Mouse (Mus musculus): Measurements from ENCODE around the gene Pde4d. TPM values are rescaled to one million over a fixed set of nuclear protein-coding genes. Genes with fewer than 3 reads are reported as not detected.
A peak's percentile ranks its signal among the peaks of the same experiment; 100 is the strongest.

The Pde4d gene
- total RNA-seq, 2 experiments from 2014 or later = 4.4 to 5.3 TPM

- ATAC-seq (ENCODE audit: poor library complexity, severe bottlenecking) = no peak
Measured at GRCm38 (mm10) chr13:109354017-109354416, 904.3 kb downstream of the Pde4d start.

DNA sequence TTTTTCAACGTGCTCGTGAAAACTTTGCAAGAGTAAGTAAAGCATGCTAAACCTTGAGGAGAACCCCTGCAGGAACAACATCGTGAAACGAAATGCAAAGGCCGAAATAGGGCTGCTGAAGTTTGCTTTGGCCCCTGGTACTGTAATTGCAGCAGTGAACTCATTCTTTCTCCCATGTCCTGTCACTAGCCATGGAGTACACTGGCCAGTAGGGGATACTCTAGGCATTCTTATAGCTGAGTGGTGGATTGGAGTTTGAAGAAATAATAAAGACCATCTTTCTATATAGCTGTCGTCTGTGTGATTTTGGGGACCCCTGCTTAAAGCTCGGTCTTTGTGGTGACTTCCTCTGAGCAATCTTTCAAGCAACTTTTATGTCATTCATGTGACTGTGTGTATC lies 906.5 kb downstream of the Pde4d start:
- ATAC-seq (ENCODE audit: poor library complexity, severe bottlenecking) = no peak

DNA sequence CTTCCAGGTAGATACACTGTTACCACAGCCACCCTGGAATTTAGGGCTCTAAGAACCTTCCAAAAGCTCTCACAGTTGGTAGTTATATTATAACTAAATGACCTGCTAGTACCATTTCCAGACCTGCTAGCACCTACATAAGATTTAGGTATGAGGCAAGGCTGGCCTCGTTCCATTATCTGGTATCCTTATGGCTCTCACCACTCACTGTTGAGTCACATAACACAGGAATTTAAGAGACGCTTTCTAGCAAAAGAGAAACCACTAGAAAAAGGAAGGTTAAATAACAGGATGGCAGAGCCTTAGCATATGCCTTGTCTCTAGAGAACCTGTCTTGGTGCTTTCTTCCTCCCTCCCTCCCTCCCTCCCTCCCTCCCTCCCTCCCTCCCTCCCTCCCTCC lies 910.2 kb downstream of the Pde4d start:
- no peak for ATAC-seq (ENCODE audit: poor library complexity, severe bottlenecking)

- no peak for ATAC-seq (ENCODE audit: poor library complexity, severe bottlenecking)
Measured at GRCm38 (mm10) chr13:109362340-109362739, 912.6 kb downstream of the Pde4d start.

- no peak for ATAC-seq (ENCODE audit: poor library complexity, severe bottlenecking)
Measured at GRCm38 (mm10) chr13:109374465-109374864, 924.7 kb downstream of the Pde4d start.

DNA sequence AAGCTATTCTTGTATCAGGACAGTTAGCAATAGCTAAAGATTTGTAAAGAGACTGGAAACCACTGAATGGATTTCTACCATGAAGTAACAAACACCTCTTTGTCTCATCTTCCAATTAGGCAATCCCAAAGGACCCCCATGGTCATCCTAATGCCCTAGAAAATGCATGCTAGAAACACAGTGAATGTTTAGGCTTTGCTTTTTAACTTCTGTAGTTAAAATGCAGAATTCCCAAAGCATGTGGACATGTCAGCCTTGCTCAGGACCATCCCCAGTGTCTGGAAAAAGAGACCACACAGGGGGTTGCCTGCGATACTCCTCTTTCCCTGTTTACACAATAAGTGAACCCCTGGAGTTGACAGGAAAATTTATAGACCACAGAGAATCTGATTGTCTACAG lies 926.9 kb downstream of the Pde4d start:
- no peak for ATAC-seq (ENCODE audit: poor library complexity, severe bottlenecking)

DNA sequence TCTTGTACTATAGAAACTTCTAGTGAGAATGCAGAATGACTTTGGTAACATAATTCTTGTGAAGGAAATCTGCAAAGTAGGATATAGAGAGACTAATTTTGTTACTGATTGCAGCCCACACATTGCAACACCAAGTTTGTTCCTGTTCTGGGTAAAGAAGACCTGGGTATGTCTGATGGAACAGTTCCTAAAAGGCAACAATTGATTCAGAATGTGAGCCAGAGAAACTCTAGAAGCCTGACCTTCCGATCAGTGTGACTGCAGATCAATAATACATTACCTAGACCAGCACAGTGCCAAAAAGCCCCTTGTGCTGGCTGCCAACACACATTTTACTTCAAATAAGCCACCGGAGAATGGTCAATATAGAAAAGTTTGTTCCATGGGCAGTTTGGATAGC lies 930.4 kb downstream of the Pde4d start:
- peak; percentile 59 for ATAC-seq (ENCODE audit: poor library complexity, severe bottlenecking)

- no peak for ATAC-seq (ENCODE audit: poor library complexity, severe bottlenecking)
Measured at GRCm38 (mm10) chr13:109388626-109389220, 939.0 kb downstream of the Pde4d start.

GRCm38 (mm10) chr13:109402396-109402795 lies 952.6 kb downstream of the Pde4d start:
- ATAC-seq (ENCODE audit: poor library complexity, severe bottlenecking) = no peak

- no peak for ATAC-seq (ENCODE audit: poor library complexity, severe bottlenecking)
Measured at GRCm38 (mm10) chr13:109402936-109403335, 953.2 kb downstream of the Pde4d start.

- ATAC-seq (ENCODE audit: poor library complexity, severe bottlenecking) = peak; percentile 97
Measured at GRCm38 (mm10) chr13:109406341-109406740, 956.6 kb downstream of the Pde4d start.

- no peak for ATAC-seq (ENCODE audit: poor library complexity, severe bottlenecking)
Measured at GRCm38 (mm10) chr13:109407371-109407770, 957.6 kb downstream of the Pde4d start.

DNA sequence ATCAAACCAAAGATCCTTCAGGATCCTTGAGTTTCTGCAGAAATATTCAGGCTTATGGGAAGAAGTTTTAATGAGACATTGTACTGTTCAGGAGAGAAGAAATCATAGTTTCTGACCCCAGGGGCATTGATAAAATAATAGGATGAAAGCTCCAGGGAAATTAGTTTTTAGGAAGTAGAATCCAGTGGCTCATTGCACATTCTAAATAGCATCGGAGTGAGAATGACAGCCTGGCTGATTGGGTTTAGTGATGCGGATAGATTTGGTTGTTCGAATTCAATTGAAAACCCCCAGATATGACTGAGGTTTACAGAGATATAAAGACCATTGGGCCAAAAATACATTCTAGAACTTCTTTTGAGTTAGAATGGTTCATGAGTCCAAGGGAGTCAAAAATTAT lies 970.7 kb downstream of the Pde4d start:
- ATAC-seq (ENCODE audit: poor library complexity, severe bottlenecking) = no peak

DNA sequence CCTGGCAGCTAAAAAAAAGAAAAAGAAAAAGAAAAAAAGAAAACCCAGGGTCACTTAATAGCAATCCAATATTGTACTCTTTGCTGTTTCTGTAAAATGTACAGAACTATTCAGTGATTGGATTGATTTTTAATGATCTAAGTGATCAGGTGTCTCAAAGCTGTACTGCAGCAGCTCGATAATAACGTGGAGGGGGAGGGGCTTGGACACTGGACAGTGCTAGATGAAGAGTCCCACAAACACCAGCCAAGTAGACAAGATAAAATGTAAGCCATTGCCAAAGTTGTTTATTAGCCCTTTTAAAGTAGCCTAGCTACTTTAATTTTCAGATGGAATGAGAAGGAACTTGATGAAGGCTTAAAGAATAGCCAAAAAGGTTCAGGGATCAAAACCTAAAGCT lies 975.2 kb downstream of the Pde4d start:
- no peak for ATAC-seq (ENCODE audit: poor library complexity, severe bottlenecking)

- no peak for ATAC-seq (ENCODE audit: poor library complexity, severe bottlenecking)
Measured at GRCm38 (mm10) chr13:109425548-109425947, 975.8 kb downstream of the Pde4d start.

- no peak for ATAC-seq (ENCODE audit: poor library complexity, severe bottlenecking)
Measured at GRCm38 (mm10) chr13:109426058-109426457, 976.3 kb downstream of the Pde4d start.

GRCm38 (mm10) chr13:109427541-109427940 lies 977.8 kb downstream of the Pde4d start:
- no peak for ATAC-seq (ENCODE audit: poor library complexity, severe bottlenecking)

GRCm38 (mm10) chr13:109429544-109429943 lies 979.8 kb downstream of the Pde4d start:
- no peak for ATAC-seq (ENCODE audit: poor library complexity, severe bottlenecking)

DNA sequence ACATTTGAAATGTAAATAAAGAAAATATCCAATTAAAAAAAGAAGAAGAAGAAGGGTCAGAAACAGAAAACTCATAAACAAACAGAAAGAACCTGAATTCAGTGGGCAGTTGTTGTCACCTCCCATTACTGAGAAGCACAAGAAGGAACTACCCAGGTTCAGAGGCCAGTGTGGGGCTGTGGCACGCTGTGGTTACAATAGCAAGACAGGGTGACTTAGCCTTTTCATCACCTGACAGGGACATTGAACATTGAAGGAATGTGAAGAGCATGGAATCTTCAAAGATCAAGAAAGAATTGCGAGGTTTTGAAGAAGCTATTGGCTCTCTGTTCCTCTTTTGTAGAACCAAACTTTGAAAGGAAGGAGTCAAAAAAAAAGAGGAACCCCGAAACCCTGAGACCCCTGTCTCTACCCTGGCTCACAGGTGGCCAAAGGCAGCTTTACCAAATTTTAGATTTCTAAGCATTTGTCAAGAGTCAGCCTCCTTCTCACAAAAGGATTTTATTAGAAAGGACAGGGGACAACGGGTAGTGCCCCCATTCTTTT lies 987.6 kb downstream of the Pde4d start:
- ATAC-seq (ENCODE audit: poor library complexity, severe bottlenecking) = peak; percentile 43

- ATAC-seq (ENCODE audit: poor library complexity, severe bottlenecking) = no peak
Measured at GRCm38 (mm10) chr13:109439436-109440161, 989.9 kb downstream of the Pde4d start.

DNA sequence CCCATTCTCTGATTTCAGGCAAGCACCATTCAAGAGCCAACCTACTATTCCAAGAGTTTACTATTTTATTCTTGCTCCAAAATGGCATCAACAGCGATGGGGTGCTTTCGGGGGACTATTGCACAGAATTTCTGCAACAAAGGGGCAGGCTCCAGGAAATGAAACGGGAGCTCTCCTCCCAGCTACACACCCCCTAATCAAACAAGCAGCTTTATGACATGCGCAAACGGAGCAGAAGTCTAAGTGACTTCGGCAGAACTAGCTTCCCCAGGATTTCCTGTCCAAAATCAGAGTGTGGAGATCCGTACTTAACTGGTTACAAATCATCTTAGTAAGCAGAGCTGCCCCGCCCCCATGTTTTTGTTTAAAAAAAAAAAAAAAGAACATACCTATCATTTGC lies 990.6 kb downstream of the Pde4d start:
- ATAC-seq (ENCODE audit: poor library complexity, severe bottlenecking) = peak; percentile 46

DNA sequence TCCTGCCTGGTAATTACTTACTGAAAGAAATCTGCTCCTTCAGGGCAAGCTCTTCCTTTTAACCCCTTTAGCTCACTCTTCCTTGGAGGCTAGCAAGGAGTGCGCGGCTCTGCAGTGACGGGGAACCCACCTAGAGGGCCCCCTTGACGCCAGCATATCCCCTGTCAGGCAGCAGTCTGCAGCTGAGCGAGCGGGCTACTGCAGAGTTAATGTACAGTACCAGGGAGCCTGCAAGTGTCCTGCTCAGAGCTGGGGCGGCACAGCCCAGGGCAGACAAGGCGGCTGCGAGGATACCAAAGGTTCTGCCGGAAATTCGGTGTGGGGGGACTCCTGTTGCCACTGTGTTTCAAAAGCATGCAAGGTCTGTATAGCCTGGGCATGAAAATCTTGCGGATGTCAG lies 991.1 kb downstream of the Pde4d start:
- ATAC-seq (ENCODE audit: poor library complexity, severe bottlenecking) = peak; percentile 56

Measured in megakaryocyte, adult 5-6 weeks (primary cell).